Mouse (Mus musculus): Measurements from ENCODE around the gene Pih1d1. TPM values are rescaled to one million over a fixed set of nuclear protein-coding genes. Genes with fewer than 3 reads are reported as not detected.
A peak's percentile ranks its signal among the peaks of the same experiment; 100 is the strongest.
"Not testable (repeated sequence)": the region's sequence is repeated elsewhere in the genome, so short reads cannot be mapped to it uniquely, and the experiment has no call there.

The Pih1d1 gene
- polyA plus RNA-seq, 1 experiment from 2014 or later: 96.5 TPM

- 17% methylated on average over 7 of the region's 7 CpGs for WGBS
- no peaks in the 10 kb centered on the region for H3K27me3 ChIP-seq (replicated peaks; ENCODE audit: control insufficient read depth, insufficient read depth, low read length)
- H3K27ac ChIP-seq (ENCODE audit: low read length): peak overlapping the region; percentile 85; the same call in 1 of the 2 replicates
- no peaks in the 10 kb centered on the region for H3K9me3 ChIP-seq (ENCODE audit: control insufficient read depth, low read length)
- peak overlapping the region; percentile 13; the same call in 1 of the 2 replicates for H3K4me2 ChIP-seq (ENCODE audit: low read depth, low read length)
- no peak for ATAC-seq
- peaks cover 39% of the 10 kb centered on the region for H3K36me3 ChIP-seq (ENCODE audit: control insufficient read depth, insufficient read depth, low read length)
- H3K4me3 ChIP-seq (ENCODE audit: low read length): peak overlapping the region; percentile 93; the same call in 1 of the 2 replicates
- 0 out of 2 replicates have a peak overlapping the region, but pooled peaks have one; percentile 31 for H3K9ac ChIP-seq (ENCODE audit: low read depth, low read length)
- H3K4me1 ChIP-seq (ENCODE audit: control insufficient read depth, insufficient read depth, low read length): peaks cover 40% of the 10 kb centered on the region
Observed at GRCm38 (mm10) chr7:45125144-45125600, 28.9 kb upstream of the Pih1d1 start.

GRCm38 (mm10) chr7:45125649-45126048 lies 28.5 kb upstream of the Pih1d1 start:
- Histone ChIP-seq H3K36me3 (ENCODE audit: control insufficient read depth, insufficient read depth, low read length) (peaks cover 39% of the 10 kb centered on the region), H3K4me1 (ENCODE audit: control insufficient read depth, insufficient read depth, low read length) (peaks cover 40% of the 10 kb centered on the region), H3K4me2 (ENCODE audit: low read depth, low read length) (peak overlapping the region; percentile 73), H3K9ac (ENCODE audit: low read depth, low read length) (peak overlapping the region; percentile 97), H3K4me3 (ENCODE audit: low read length) (peak overlapping the region; percentile 77), H3K27ac (ENCODE audit: low read length) (peak overlapping the region; percentile 85)
- H3K9me3 ChIP-seq (ENCODE audit: control insufficient read depth, low read length); ATAC-seq; H3K27me3 ChIP-seq (replicated peaks; ENCODE audit: control insufficient read depth, insufficient read depth, low read length): not testable (repeated sequence)
- 67% methylated on average over 5 of the region's 5 CpGs for WGBS

DNA sequence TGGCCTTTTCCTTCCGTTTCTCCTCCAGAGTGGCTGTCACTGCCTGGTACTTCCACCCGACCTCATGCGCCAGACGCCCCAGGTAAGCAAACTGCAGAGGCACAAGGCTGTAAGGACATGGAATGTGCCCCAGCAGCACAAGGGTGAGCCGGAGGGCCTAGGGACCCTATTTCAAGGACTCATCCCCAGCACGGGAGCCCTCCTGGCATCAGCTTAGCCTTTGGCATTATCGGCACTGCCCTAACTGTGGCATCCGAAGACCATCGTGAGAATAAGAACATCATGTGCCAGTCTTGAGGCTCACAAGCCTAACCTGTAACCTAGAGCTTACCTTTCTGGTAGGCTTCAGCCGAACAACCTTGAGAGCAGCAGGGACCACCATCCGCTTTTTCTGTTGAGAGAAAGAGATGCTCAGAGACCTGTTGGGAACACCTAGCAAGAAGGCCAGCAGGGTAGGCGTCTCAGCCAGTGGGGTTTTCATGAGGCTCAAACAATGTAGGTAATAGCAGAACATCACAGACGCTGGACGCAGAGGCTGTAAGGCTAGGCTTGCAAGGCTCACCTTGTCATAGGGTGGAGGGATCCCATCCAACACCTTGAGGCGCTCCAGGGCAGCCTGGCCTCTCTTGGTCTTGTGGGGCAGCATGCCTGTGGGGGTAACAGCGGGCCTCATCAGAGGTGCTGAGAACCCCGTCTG lies 27.8 kb upstream of the Pih1d1 start:
- Histone ChIP-seq H3K4me2 (ENCODE audit: low read depth, low read length) (peak overlapping the region; percentile 73), H3K9ac (ENCODE audit: low read depth, low read length) (peak overlapping the region; percentile 97), H3K27me3 (replicated peaks; ENCODE audit: control insufficient read depth, insufficient read depth, low read length) (no peaks in the 10 kb centered on the region), H3K4me3 (ENCODE audit: low read length) (peak overlapping the region; percentile 77), H3K4me1 (ENCODE audit: control insufficient read depth, insufficient read depth, low read length) (peaks cover 38% of the 10 kb centered on the region), H3K9me3 (ENCODE audit: control insufficient read depth, low read length) (no peaks in the 10 kb centered on the region), H3K27ac (ENCODE audit: low read length) (peak overlapping the region; percentile 83), H3K36me3 (ENCODE audit: control insufficient read depth, insufficient read depth, low read length) (peaks cover 34% of the 10 kb centered on the region)
- no peak for ATAC-seq
- 65% methylated on average over 17 of the region's 17 CpGs for WGBS

- peak overlapping the region; percentile 97 for H3K9ac ChIP-seq (ENCODE audit: low read depth, low read length)
- H3K27ac ChIP-seq (ENCODE audit: low read length): peak overlapping the region; percentile 83
- peaks cover 31% of the 10 kb centered on the region for H3K4me1 ChIP-seq (ENCODE audit: control insufficient read depth, insufficient read depth, low read length)
- 36% methylated on average over 21 of the region's 21 CpGs for WGBS
- ATAC-seq: no peak
- H3K36me3 ChIP-seq (ENCODE audit: control insufficient read depth, insufficient read depth, low read length): peaks cover 28% of the 10 kb centered on the region
- no peaks in the 10 kb centered on the region for H3K27me3 ChIP-seq (replicated peaks; ENCODE audit: control insufficient read depth, insufficient read depth, low read length)
- H3K4me2 ChIP-seq (ENCODE audit: low read depth, low read length): peak overlapping the region; percentile 73
- H3K4me3 ChIP-seq (ENCODE audit: low read length): peak overlapping the region; percentile 77
- H3K9me3 ChIP-seq (ENCODE audit: control insufficient read depth, low read length): no peaks in the 10 kb centered on the region
Observed at GRCm38 (mm10) chr7:45126844-45127699, 27.0 kb upstream of the Pih1d1 start.

GRCm38 (mm10) chr7:45127700-45128224 lies 26.3 kb upstream of the Pih1d1 start:
- no peaks in the 10 kb centered on the region for H3K9me3 ChIP-seq (ENCODE audit: control insufficient read depth, low read length)
- ATAC-seq: no peak
- peaks cover 26% of the 10 kb centered on the region for H3K4me1 ChIP-seq (ENCODE audit: control insufficient read depth, insufficient read depth, low read length)
- peak overlapping the region; percentile 83 for H3K27ac ChIP-seq (ENCODE audit: low read length)
- H3K36me3 ChIP-seq (ENCODE audit: control insufficient read depth, insufficient read depth, low read length): peaks cover 24% of the 10 kb centered on the region
- H3K27me3 ChIP-seq (replicated peaks; ENCODE audit: control insufficient read depth, insufficient read depth, low read length): no peaks in the 10 kb centered on the region
- WGBS: 2% methylated on average over 6 of the region's 6 CpGs
- peak overlapping the region; percentile 97 for H3K9ac ChIP-seq (ENCODE audit: low read depth, low read length)
- peak overlapping the region; percentile 77 for H3K4me3 ChIP-seq (ENCODE audit: low read length)
- peak overlapping the region; percentile 73 for H3K4me2 ChIP-seq (ENCODE audit: low read depth, low read length)

GRCm38 (mm10) chr7:45128624-45129246 lies 25.4 kb upstream of the Pih1d1 start, which contains the start of gene Rpl13a:
Gene Rpl13a (minus strand): TSS chr7:45128761.
- peak within 1 kb of the TSS; percentile 73 for H3K4me2 ChIP-seq (ENCODE audit: low read depth, low read length)
- under 1% methylated on average over 48 of the region's 48 CpGs for WGBS
- peak within 1 kb of the TSS; percentile 77 for H3K4me3 ChIP-seq (ENCODE audit: low read length)
- H3K36me3 ChIP-seq (ENCODE audit: control insufficient read depth, insufficient read depth, low read length): peaks cover 20% of the 10 kb centered on the region
- H3K27me3 ChIP-seq (replicated peaks; ENCODE audit: control insufficient read depth, insufficient read depth, low read length): no peaks in the 10 kb centered on the region
- H3K9me3 ChIP-seq (ENCODE audit: control insufficient read depth, low read length): peaks cover 3% of the 10 kb centered on the region; the same call in 1 of the 2 replicates
- ATAC-seq: peak; percentile 91
- peaks cover 21% of the 10 kb centered on the region for H3K4me1 ChIP-seq (ENCODE audit: control insufficient read depth, insufficient read depth, low read length)
- H3K27ac ChIP-seq (ENCODE audit: low read length): peak within 1 kb of the TSS; percentile 92
- H3K9ac ChIP-seq (ENCODE audit: low read depth, low read length): peak within 1 kb of the TSS; percentile 97

DNA sequence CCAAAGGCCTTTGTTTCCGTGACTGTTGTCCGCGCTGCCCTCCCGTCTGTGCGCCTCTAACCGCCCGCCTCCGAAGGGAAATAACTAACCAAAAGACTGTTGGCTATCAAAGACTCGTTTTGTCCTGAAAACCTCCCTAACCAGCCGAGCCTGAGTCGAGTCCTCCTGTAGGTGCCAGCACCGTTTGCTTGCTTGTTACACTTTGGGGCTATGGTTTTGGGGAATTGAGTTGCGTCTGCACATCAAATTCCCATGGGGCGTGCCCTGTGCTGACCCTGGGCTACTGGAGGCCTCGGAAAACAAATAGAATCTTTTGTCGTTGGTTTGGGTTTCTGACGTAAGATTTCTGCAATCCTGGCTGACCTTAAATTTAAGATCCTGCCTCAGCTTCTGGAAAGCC lies 24.8 kb upstream of the Pih1d1 start:
- H3K27ac ChIP-seq (ENCODE audit: low read length): peak overlapping the region; percentile 92
- peak overlapping the region; percentile 54 for H3K4me3 ChIP-seq (ENCODE audit: low read length)
- H3K9ac ChIP-seq (ENCODE audit: low read depth, low read length): peak overlapping the region; percentile 81
- H3K36me3 ChIP-seq (ENCODE audit: control insufficient read depth, insufficient read depth, low read length): peaks cover 20% of the 10 kb centered on the region
- ATAC-seq: no peak
- H3K27me3 ChIP-seq (replicated peaks; ENCODE audit: control insufficient read depth, insufficient read depth, low read length): no peaks in the 10 kb centered on the region
- peaks cover 21% of the 10 kb centered on the region for H3K4me1 ChIP-seq (ENCODE audit: control insufficient read depth, insufficient read depth, low read length)
- H3K9me3 ChIP-seq (ENCODE audit: control insufficient read depth, low read length): peaks cover 3% of the 10 kb centered on the region; the same call in 1 of the 2 replicates
- WGBS: 3% methylated on average over 17 of the region's 17 CpGs
- H3K4me2 ChIP-seq (ENCODE audit: low read depth, low read length): peak overlapping the region; percentile 65

GRCm38 (mm10) chr7:45129776-45130512 lies 24.2 kb upstream of the Pih1d1 start:
- no peak for ATAC-seq
- Histone ChIP-seq H3K4me3 (ENCODE audit: low read length) (peak overlapping the region; percentile 54), H3K27me3 (replicated peaks; ENCODE audit: control insufficient read depth, insufficient read depth, low read length) (no peaks in the 10 kb centered on the region), H3K4me2 (ENCODE audit: low read depth, low read length) (peak overlapping the region; percentile 65), H3K27ac (ENCODE audit: low read length) (peak overlapping the region; percentile 92; the same call in 1 of the 2 replicates), H3K9ac (ENCODE audit: low read depth, low read length) (peak overlapping the region; percentile 81), H3K9me3 (ENCODE audit: control insufficient read depth, low read length) (peaks cover 3% of the 10 kb centered on the region; the same call in 1 of the 2 replicates), H3K36me3 (ENCODE audit: control insufficient read depth, insufficient read depth, low read length) (peaks cover 20% of the 10 kb centered on the region), H3K4me1 (ENCODE audit: control insufficient read depth, insufficient read depth, low read length) (peaks cover 20% of the 10 kb centered on the region)
- WGBS: 63% methylated on average over 15 of the region's 15 CpGs
